Mouse (Mus musculus): ENCODE results near the gene Epb41. TPM values are rescaled to one million over a fixed set of nuclear protein-coding genes. Genes with fewer than 3 reads are reported as not detected.

Gene Epb41
- polyA plus RNA-seq, 1 experiment: 104 TPM

DNA sequence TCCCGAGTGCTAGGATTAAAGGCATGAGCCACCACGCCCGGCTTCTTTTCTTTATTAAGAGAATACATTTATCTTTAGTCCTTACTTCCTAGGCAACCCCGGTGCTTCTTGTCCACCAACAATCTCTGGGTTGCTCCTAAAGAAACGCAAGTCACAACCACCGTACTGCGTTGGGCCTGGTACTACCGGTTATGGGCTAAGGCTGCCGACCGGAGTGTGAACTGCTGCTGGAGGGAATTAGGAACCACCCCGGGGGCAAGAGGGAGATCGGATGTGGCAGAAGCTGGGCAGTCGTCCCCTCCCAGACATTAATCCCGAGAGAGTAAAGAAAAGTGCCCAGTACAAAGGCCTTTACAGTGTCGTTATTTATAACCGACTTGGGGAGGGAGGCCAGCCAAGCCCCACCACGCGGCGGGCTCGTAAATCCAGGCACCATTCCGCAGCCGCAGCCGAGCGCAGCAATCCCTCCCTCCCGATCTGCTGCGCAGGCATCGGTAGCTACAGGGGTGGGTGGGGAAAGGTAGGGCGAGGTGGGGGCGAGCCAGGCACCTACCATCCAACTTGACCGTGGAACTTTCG lies 160.1 kb downstream of the Epb41 start:
- TF ChIP-seq GATA1 (IDR thresholded peaks at IDR 0.05; ENCODE audit: low read length): no peak

DNA sequence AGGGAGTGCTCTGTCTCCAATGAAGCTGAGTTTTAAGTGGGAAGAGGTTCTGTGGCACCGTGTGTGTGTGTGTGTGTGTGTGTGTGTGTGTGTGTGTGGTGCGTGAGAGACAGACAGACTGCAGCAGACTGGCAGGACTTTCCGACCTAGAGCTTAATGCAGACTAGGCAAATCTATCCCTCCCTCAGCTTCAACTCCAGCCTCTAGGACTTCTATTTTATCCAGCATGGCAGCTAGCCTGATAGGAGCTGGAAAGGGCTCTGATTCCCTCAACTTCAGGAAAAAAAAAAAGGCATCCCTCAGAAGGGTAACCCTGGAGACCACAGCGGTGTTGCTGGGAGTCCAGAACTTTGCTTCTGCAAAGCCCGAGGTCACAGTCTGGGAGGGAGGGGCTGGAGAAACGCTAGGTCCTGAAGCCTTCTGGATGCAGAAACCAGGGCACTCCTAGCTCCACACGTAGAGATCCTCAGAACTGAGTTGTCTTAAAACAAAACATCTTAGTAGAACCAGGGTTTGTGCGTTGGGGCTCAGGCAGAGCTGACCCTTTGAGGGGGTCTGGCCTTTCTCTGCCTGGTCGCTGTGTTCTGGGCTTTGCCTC lies 161.0 kb downstream of the Epb41 start:
- TF ChIP-seq GATA1 (IDR thresholded peaks at IDR 0.05; ENCODE audit: low read length): no peak

DNA sequence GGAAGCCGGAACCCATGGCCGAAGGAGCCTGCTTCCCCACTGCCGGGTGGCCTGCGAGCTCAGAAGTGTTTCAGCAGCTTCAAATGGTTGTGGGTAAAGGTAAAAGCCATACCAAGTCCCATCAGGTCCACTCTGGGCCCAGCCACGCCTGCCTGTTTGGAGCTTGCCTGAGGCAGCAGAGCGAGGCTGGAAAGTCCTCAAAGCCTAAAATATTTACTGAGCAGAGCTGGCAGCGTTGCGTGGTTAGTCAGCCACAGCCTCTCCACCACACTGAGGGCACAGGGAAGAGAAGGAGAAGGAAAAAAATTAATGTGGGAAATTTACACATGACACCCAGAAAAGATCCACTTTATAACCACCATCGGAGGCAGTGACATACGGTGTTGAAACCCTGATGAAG lies 161.6 kb downstream of the Epb41 start:
- no peak for TF ChIP-seq GATA1 (IDR thresholded peaks at IDR 0.05; ENCODE audit: low read length)

DNA sequence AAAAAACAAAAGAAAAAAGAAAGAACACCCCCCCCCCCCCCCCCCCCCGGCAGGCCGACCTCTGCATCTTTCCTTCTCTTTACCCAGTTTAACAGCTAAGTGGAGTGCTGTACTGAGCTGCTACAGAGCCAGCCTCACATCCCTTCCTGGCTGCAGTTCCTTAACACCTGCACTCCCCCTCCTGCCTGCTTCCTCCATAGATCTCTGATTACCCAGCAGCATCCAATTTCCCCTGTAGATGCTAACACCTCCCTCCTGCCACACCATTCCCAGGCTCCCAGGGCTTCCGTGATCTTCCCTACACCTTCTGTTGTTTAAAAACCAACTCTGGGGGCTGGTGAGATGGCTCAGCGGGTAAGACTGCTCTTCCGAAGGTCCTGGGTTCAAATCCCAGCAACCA lies 163.6 kb downstream of the Epb41 start:
- TF ChIP-seq GATA1 (IDR thresholded peaks at IDR 0.05; ENCODE audit: low read length): no peak

DNA sequence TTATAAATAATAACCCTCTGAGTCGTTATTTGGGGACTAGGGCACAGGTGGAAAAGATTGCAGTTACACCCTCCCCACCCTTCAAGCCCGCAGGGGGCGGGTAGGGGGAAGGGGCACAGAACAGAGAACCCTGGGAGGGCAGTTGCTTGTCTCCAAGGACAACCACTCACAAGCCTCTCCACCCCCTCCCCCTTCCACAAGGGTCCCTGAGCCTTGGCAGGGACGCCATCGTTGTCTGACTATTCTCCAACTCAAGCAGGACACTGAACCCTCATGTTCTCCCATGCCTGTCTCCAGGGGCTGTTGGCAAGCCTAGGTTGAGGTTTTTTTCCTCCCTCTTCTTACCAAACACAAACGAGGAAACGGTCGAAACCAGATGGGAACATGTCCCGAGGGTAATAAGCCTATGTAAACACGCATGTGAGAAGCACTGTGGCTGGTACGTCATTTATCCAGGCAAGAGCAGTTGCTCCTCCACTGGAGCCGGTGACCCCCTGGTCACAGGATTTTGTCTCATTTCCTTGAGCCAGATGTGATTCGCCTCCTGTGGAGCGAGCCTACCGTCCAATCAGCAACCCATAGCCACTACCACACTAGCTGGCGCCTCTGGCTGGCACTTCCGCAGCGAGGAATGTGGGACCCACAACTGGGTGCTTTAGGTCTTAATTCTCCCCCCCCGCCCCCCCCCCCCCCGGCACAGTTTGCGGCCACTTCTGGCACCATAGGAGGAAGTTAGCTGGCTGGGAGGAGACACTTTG lies 164.7 kb downstream of the Epb41 start:
- no peak for TF ChIP-seq GATA1 (IDR thresholded peaks at IDR 0.05; ENCODE audit: low read length)

DNA sequence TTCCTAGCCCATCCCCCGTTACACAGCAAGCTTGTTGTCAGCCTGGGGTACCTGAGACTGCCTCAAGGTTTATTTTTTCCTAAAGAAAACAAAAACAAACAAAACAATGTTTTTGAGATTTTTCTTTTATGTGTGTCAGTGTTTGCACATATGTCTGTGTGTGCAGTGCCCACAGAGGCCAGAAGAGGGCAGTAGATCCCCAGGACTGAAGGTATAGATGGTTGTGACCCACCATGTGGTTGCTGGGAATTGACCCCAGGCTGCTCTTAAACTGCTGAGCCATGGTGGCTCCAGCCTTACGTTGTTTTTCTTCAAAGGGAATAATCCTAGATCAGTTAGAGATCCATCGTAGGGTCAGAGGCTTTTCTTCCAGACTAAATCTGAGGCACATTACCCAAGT lies 167.2 kb downstream of the Epb41 start:
- TF ChIP-seq GATA1 (IDR thresholded peaks at IDR 0.05; ENCODE audit: low read length): no peak

DNA sequence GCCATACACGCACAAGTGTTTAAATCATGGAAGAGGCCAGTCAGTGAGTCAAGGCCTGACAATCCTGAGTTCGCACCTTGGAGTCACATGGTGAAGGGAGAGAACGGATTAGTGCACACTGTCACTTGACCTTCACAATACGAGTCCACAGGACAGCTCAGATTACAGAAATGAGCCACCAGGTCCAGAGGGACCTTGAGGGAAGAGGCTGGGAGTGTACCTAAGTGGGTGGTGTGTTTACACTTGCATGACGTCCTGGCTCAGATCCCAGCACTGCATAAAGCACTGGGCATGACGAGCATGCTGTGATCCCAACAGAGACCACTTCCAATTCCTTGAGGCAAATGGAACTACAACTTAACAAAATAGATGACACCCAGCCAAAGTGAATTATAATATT lies 168.7 kb downstream of the Epb41 start:
- no peak for TF ChIP-seq GATA1 (IDR thresholded peaks at IDR 0.05; ENCODE audit: low read length)

DNA sequence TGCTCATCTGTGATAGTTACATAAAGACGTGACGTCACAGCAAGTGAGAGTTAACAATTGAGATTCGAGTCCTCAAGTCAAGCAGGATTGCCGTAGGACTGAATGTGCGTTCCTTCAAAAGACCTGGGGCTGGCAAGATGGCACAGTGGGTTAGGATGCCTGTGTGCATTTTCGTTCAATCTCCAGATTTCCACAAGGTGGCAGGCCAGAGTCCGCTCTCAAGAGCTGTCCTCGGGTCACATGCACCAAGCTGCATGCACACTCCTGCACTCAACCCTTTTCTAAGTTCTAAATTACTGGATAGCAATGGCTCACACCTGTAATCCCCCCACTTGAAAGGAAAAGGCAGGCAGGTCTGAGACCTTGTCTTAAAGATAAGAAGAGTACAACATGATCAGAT lies 170.6 kb downstream of the Epb41 start:
- no peak for TF ChIP-seq GATA1 (IDR thresholded peaks at IDR 0.05; ENCODE audit: low read length)

DNA sequence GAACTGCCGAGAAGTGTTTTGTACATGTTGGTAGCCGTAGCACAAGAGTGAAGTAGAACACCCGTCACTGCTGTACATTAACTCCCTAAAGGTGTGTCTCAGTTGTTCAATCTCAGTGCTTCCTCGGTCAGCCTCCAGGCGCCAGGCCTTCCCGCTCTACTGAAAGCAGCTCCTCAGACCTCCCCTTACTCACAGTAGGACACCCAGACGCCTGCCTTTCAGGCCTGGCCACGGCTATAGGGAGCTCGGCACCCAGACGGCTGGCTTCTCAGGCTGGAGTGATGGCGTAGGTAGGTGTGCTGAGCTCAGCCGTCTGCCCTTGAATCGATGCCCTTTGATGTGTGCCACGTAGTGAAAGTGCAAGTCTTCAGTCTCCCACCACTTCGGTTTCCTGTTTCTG lies 174.0 kb downstream of the Epb41 start:
- TF ChIP-seq GATA1 (IDR thresholded peaks at IDR 0.05; ENCODE audit: low read length): no peak

DNA sequence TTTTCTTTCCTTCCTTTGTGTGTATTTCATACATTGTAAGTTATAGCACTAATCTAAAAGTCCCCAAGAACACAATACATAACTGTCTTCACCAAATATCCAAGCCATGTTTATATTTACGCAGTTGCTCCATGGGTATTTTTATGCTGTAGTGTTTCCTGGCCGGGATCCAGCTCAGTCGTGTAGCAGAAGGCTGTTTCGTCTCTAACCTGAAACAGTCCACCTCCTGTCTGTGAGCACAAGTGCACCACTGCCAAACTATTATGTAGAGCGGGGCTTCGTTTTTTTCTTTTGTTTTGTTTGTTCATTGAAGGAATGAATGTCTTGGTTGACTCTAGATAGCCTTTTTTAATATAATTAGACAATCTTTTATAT lies 176.0 kb downstream of the Epb41 start:
- TF ChIP-seq GATA1 (IDR thresholded peaks at IDR 0.05; ENCODE audit: low read length): no peak

DNA sequence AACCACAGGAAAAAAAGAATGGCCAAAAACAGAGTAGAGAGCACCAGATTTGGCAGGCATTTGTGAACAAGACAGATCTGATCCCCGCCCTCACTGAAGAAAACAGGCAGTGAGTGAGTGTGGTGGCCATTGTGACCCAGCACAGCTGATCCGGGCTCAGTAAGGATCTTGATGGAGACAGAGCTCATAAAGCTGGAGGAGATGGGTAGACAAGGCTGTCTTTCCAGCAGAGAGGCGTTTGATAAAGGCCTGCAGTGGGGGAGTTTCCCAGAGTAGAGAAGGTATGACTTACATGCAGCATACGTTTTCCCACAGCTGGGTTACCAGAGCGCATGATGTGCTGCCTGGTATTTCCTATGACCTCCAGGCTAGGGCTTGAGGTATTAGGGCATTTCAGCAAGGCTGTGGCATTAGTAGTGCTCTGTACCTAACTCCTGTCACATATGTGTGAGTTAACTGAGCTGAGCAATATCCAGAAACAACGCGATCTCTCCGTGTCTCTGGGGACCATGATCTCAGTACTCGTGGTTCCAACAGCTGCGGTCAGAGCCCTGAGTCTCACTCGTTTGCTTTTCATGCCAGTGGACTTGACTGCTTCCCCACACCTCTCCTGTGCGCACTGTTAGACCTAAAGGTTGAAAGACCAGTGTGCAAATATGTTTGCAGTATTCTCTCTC lies 176.5 kb downstream of the Epb41 start:
- TF ChIP-seq GATA1 (IDR thresholded peaks at IDR 0.05; ENCODE audit: low read length): no peak

DNA sequence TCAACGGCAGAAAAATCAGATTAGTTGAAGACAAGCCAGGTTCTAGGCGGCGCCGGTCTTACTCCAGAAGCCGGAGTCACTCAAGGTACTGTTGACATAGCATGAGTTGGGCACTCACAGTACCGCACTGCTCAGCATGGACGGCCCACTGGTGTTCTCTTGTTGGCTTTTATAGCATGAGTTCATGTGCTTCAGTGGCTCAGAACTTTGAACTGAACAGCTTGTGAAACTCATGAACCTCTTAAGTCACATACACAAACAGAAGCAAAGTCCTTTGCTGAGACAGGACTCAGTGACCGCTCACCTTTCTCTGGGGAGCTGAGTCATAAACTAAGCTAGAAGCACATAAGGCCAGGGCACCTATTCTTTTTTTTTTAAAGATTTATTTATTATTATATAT lies 177.3 kb downstream of the Epb41 start:
- no peak for TF ChIP-seq GATA1 (IDR thresholded peaks at IDR 0.05; ENCODE audit: low read length)

DNA sequence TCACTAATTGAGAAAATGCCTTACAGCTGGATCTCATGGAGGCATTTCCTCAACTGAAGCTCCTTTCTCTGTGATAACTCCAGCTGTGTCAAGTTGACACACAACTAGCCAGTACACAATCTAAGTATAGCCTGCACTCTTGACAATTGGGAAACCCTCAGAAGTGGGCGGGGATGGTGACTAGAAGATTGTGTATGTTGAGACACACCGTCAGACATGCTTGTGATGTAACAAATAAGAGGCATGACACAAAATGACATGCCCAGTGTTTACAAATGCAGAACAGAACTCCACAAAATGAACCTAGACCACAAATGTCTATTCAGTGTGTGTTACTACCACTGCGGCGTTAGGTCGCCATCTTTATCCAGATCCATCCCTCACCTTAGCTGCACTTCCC lies 178.0 kb downstream of the Epb41 start:
- no peak for TF ChIP-seq GATA1 (IDR thresholded peaks at IDR 0.05; ENCODE audit: low read length)

DNA sequence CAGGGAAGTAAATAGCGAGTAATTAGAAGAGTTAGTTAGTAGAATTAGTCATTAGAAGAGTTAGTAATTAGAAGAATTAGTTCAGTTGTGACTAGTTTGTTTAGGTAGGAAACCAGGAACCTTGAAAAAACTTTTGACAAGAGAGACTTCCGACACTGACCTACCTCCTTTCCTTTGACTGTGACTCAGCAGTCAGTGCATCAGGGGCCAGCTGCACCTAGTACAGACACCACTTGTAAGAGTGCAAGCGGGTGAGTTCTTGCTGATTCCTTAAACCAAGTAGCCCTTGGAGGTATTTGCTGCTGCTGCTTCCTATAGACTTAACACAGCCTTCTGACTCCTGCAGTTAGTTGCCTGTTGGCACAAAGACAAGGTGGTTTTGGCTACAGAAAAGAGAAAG lies 184.4 kb downstream of the Epb41 start:
- no peak for TF ChIP-seq GATA1 (IDR thresholded peaks at IDR 0.05; ENCODE audit: low read length)

DNA sequence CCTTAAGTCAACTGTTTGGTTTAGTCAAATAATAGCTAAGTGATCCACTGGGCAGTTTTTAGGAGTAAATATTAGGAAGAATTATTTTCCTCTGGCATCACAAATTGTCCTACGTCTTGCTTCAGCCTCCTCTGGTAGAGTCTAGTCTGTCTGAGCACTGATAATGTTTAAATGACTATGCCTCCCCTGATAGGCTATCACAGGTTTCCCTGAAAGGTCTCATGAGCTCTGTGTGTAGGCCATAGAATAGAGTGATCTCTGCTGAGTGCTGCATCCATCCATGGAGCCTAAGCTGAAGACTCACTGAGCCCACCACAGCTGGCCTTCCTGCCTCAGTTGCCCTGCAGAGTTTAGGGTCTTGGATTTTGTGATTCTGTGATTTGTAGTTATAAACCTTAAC lies 186.6 kb downstream of the Epb41 start:
- TF ChIP-seq GATA1 (IDR thresholded peaks at IDR 0.05; ENCODE audit: low read length): no peak

DNA sequence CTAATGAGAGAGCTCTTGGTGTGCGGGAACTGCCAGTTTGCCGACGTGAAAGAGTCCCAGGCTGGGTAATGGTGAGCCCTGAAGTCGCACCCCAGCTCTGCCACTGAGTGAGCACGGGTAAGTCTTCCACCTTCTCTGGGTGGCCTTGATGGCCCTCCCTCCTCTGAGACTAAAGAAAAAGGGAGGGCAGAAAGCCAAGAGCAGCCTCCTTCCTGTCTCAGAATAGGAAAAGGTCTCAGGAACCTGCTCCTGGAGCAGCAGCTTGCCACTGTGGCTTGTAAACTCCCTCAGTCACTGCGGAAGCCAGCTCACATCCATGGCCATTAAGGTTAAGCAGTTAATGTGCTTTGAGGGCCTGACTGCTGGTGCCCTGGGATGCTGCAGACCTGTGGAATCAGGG lies 189.7 kb downstream of the Epb41 start:
- no peak for TF ChIP-seq GATA1 (IDR thresholded peaks at IDR 0.05; ENCODE audit: low read length)

DNA sequence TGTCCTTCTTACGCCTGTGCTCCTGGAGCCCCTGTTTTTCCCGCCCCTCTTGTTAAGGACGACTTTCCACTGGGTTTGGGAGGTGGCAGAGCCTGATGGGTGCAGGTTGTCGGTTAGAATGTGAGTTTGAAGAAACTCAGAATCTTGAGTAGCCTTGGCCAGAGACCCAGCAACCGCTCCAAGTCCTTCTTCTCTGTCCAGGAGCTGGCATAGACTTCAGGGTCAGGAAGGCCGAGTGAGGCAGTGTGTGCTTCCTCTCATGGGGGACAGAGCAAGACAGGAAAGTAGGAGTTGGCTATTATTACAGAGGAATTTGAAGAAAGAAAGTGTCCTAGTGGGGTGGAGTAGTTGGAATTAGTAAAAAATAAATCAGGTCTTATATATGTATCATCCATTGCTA lies 191.6 kb downstream of the Epb41 start:
- TF ChIP-seq GATA1 (IDR thresholded peaks at IDR 0.05; ENCODE audit: low read length): no peak

Measured in G1E-ER4 (cell line).